Mouse (Mus musculus): ENCODE results near the gene Fermt2.

DNA sequence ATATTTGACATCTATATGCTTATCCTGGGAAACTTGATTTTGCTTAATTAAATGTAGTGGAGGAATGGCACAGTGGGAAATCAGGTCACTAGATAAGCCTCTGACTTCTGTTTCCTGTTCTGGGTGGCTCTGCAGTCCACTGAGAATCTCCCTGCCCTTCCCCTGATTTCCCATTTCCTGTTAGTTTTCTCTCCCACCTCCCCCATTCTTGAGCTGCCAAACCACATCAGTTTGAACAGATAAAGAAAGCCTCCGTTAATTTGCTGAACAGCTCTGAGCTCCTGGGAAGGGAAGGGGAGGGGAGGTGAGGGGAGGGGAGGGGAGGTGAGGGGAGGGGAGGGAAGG is 73.4 kb downstream of the Fermt2 start:
- TF ChIP-seq GATA1 (IDR thresholded peaks at IDR 0.05; ENCODE audit: low read length) (no peak), TAL1 (IDR thresholded peaks at IDR 0.05; ENCODE audit: low read length) (no peak)

Measured in erythroblast, embryonic 14.5 days (primary cell).